Mouse (Mus musculus) cerebellum, adult 2 months (tissue): ENCODE data around the gene Rps16. TPM values are rescaled to one million over a fixed set of nuclear protein-coding genes. Genes with fewer than 3 reads are reported as not detected.

ENCODE experiments used
- DNase-seq, 2 experiments: peaks; one replicate each; pipeline ENCODE4 v3.0.0; 2021
- H3K27ac ChIP-seq: fragments of 200-500 bp; 2 replicates; pipeline ENCODE4 v1.5.1; 2012; ENCODE audit warnings: low read length, control low read depth, inconsistent platforms; ENCODE audit not compliant: insufficient read depth
- H3K27me3 ChIP-seq: fragments of 200-500 bp; 2 replicates; pipeline ENCODE4 v1.6.1; 2012; ENCODE audit warnings: inconsistent platforms, mild to moderate bottlenecking, low read length, moderate library complexity; ENCODE audit not compliant: control insufficient read depth, insufficient read depth
- H3K4me1 ChIP-seq: fragments of 200-500 bp; 2 replicates; pipeline ENCODE4 v1.6.1; 2011; ENCODE audit warnings: low read length; ENCODE audit not compliant: control insufficient read depth, insufficient read depth
- H3K4me3 ChIP-seq: fragments of 200-500 bp; replicated peaks from 2 replicates; pipeline ENCODE3; 2011; ENCODE audit warnings: mild to moderate bottlenecking, low read depth, low read length, control low read depth; ENCODE audit not compliant: insufficient read depth
- CTCF ChIP-seq: fragments of 200-500 bp; IDR thresholded peaks from 2 replicates; pipeline ENCODE4 v1.5.1; 2011; ENCODE audit warnings: low read depth, mild to moderate bottlenecking, control low read depth, low read length, moderate library complexity, borderline replicate concordance; ENCODE audit not compliant: insufficient read depth
- POLR2A ChIP-seq: fragments of 200-500 bp; IDR thresholded peaks from 2 replicates; pipeline ENCODE4 v1.6.1; 2011; ENCODE audit warnings: low read length, control low read depth, borderline replicate concordance; ENCODE audit not compliant: insufficient read depth
- WGBS: fragments of 180-500 bp; shearing (Covaris S2); methylation state at CpG from one replicate; pipeline ENCODE4 v1.1.7; 2018; 5-methylcytosine and 5-hydroxymethylcytosine counted together
- polyA plus RNA-seq: library from polyadenylated mRNA; depleted of rRNA; stranded (reverse); fragments of >200 nt; gene quantifications from 2 replicates; pipeline ENCODE4 v1.2.3, GENCODE M21; 2012; rRNA removed

Rps16 gene
- 510 and 514 TPM in 2 replicates for polyA plus RNA-seq

- no peaks in the 10 kb centered on the region for H3K27me3 ChIP-seq
- H3K4me1 ChIP-seq: peaks cover 5% of the 10 kb centered on the region; the same call in 1 of the 2 replicates
- under 1% methylated on average over 50 of the region's 50 CpGs for WGBS
- DNase-seq: peak; percentile 98 to 99
- H3K4me3 ChIP-seq: peak within 1 kb of the TSS; percentile 98
- TF ChIP-seq CTCF: no peak
- peak; percentile 83; the same call in 1 of the 2 replicates for TF ChIP-seq POLR2A
- peak within 1 kb of the TSS; percentile 83 for H3K27ac ChIP-seq
These were observed at the start of gene Rps16 for GRCm38 (mm10) chr7:28350155-28350883. TSS of gene Rps16 (plus strand) at chr7:28350652.

DNA sequence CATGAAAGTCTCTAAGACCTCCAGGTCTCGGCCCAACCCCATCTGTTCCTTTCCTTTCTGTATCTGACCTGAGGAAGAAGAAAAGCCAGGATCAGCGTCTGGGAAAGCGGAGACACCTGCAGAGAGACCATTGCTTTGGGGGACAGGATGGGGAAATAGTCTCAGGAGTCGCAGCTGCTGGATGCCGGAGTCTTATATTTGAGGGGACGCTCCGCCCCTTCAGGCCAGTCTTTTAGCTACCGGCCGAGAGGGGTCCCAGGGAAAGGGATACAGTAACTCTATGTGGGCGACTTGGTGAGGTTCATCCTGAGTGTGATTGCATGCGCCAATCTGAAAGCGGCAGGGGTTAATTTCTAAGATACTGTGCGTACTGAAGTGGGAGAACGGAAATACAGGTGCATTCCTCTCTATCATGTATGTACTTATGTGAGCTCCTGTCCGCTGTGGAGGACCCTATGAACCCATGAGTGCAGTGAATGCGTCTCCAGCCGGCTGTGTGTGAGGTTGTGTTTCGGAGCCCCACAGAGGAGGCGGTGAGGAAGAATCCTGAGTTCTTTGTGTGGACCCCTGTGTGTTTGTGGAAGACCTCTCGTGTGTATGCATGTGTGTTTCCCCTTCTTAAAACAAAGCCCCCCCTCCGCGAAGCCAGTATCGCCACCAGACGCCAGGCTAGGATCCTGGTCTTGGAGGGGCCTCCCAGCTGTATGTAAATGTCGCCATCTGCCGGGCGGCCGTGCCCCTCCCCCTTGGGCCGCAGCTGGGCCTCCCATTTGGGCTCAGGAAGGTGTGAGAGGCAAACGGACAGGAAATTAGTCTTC lies 48.6 kb upstream of the Rps16 start, which contains the start of gene Dll3:
Dll3 (minus strand) TSS at position 623 of the 818 bp plus-strand sequence.
- Histone ChIP-seq H3K4me3 (no peak within 1 kb of the TSS), H3K4me1 (no peaks in the 10 kb centered on the region; the same call in 1 of the 2 replicates), H3K27me3 (0 out of 2 replicates have a peak, but pooled peaks cover 1% of the 10 kb centered on the region), H3K27ac (no peak within 1 kb of the TSS)
- TF ChIP-seq CTCF (peak; percentile 33; the same call in 1 of the 2 replicates), POLR2A (no peak)
- DNase-seq: peak; percentile 28 to 41
- WGBS: 8% methylated on average over 30 of the region's 30 CpGs

GRCm38 (mm10) chr7:28305641-28306040 lies 44.8 kb upstream of the Rps16 start:
- no peak for DNase-seq
- TF ChIP-seq POLR2A (no peak), CTCF (no peak)
- Histone ChIP-seq H3K27ac (no peak overlapping the region), H3K27me3 (0 out of 2 replicates have a peak, but pooled peaks cover 1% of the 10 kb centered on the region), H3K4me1 (no peaks in the 10 kb centered on the region; the same call in 1 of the 2 replicates), H3K4me3 (no peak overlapping the region)
- 18% methylated on average over 10 of the region's 10 CpGs for WGBS

- H3K4me1 ChIP-seq: no peaks in the 10 kb centered on the region; the same call in 1 of the 2 replicates
- DNase-seq: no peak
- WGBS: 62% methylated on average over 8 of the region's 8 CpGs
- H3K27ac ChIP-seq: no peak overlapping the region
- H3K27me3 ChIP-seq: 0 out of 2 replicates have a peak, but pooled peaks cover 1% of the 10 kb centered on the region
- no peak for TF ChIP-seq POLR2A
- TF ChIP-seq CTCF: no peak
- no peak overlapping the region for H3K4me3 ChIP-seq
These were observed 44.2 kb upstream of the Rps16 start for GRCm38 (mm10) chr7:28306216-28306615.

DNA sequence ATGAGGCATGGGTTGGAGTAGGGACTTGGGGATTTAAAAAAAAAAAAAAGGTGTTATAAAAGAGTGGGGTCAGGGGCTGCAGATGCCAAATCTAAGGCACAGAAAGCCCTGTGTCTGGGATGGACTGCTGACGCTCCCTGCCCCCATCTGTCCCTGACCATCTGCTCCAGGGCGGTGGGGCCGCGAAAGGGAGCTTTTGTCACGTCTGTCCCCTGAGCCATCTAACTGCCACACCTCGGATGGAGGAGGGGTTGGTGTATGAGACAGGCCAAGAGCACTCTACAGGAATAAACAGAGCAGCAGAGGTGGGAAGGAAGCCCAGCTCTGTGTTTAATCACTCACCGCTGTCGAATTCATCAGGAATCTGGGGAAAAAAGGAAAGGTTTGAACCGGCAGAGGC lies 40.7 kb upstream of the Rps16 start:
- no peaks in the 10 kb centered on the region; the same call in 1 of the 2 replicates for H3K4me1 ChIP-seq
- H3K27ac ChIP-seq: no peak overlapping the region
- DNase-seq: no peak
- H3K4me3 ChIP-seq: no peak overlapping the region
- TF ChIP-seq POLR2A: no peak
- no peak for TF ChIP-seq CTCF
- H3K27me3 ChIP-seq: no peaks in the 10 kb centered on the region
- WGBS: 15% methylated on average over 9 of the region's 9 CpGs

DNA sequence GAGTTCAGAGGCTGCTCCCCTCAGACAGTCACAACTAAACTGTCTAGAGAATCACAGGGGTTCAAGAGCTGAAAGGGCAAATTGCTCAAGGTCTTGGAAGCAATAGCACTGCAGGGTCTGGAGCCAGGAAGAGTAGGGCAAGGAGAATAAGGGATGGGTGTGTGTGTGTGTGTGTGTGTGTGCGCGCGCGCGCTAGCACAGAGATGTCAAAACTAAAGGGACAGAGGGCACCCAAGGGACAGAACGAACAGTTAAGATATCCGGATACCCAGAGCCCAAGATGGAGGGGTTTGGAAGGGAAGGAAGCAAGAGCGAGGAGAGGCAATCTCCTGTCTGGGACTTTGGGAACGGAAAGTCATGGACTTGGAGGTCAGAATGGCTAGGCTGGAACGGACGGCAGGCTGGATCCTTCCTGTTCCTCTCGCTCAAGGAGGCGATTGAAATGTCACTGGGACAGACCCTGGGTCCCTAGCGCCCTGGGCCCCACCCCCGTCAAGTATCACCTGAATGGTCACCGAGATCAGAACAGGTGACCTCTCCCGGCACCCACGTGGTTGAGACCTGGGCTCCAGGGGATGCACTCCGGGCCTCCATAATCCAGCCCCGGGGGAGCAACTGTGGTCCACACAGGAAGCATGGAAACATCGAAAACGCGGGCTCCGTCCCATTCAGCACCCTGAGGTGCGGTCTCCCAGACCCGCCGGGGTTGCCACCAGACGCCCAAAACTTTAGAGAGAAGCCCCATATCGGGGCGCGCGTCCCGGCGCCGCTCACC lies 39.1 kb upstream of the Rps16 start:
- H3K4me3 ChIP-seq: peak overlapping the region; percentile 68
- TF ChIP-seq CTCF: no peak
- TF ChIP-seq POLR2A: no peak
- no peaks in the 10 kb centered on the region; the same call in 1 of the 2 replicates for H3K4me1 ChIP-seq
- no peak for DNase-seq
- 3% methylated on average over 35 of the region's 35 CpGs for WGBS
- H3K27me3 ChIP-seq: no peaks in the 10 kb centered on the region
- H3K27ac ChIP-seq: no peak overlapping the region
